Mouse (Mus musculus) MEL (cell line): ENCODE measurements around the gene Birc6. TPM values are rescaled to one million over a fixed set of nuclear protein-coding genes. Genes with fewer than 3 reads are reported as not detected.

ENCODE experiments used
- DNase-seq: peaks from one replicate; pipeline ENCODE4 v3.0.0; 2011; ENCODE audit warnings: low read depth, low spot score
- H3K27ac ChIP-seq: 2 replicates; pipeline ENCODE4 v1.5.1; 2012; ENCODE audit warnings: low read depth, mild to moderate bottlenecking, control low read depth, low read length, moderate library complexity; ENCODE audit not compliant: control insufficient read depth
- H3K27me3 ChIP-seq, 2 experiments: fragments of 150-350 bp in 1 of 2; sonication (generic) in 1 of 2; 2 replicates each; pipeline ENCODE4 v1.6.1; 2012; ENCODE audit warnings: low read length in 2 of 2, mild to moderate bottlenecking in 2 of 2, improper control_type of control experiment in 1 of 2, moderate library complexity in 1 of 2; ENCODE audit not compliant: insufficient read depth in 2 of 2, control insufficient read depth in 1 of 2
- H3K36me3 ChIP-seq, 2 experiments: 2 replicates each; pipeline ENCODE4 v1.6.1; 2012 to 2014; ENCODE audit warnings: low read length in 2 of 2, improper control_type of control experiment in 1 of 2, inconsistent platforms in 1 of 2, mild to moderate bottlenecking in 1 of 2; ENCODE audit not compliant: insufficient read depth in 2 of 2, control insufficient read depth in 1 of 2
- H3K4me1 ChIP-seq, 2 experiments: fragments of 150-350 bp in 1 of 2; sonication (generic) in 1 of 2; 2 replicates each; pipeline ENCODE4 v1.6.1; 2012; ENCODE audit warnings: low read length in 2 of 2, improper control_type of control experiment in 1 of 2, mild to moderate bottlenecking in 1 of 2; ENCODE audit not compliant: insufficient read depth in 2 of 2, control insufficient read depth in 1 of 2
- H3K4me3 ChIP-seq, 2 experiments: fragments of 150-350 bp in 1 of 2; sonication (generic) in 1 of 2; 2 replicates each; pipeline ENCODE4 v1.5.1; 2012; ENCODE audit warnings: low read depth in 2 of 2, low read length in 2 of 2, mild to moderate bottlenecking in 2 of 2, moderate library complexity in 2 of 2, control low read depth in 1 of 2, improper control_type of control experiment in 1 of 2; ENCODE audit not compliant: control insufficient read depth in 1 of 2, insufficient read depth in 1 of 2
- H3K79me2 ChIP-seq: 2 replicates; pipeline ENCODE4 v1.6.1; 2012; ENCODE audit warnings: mild to moderate bottlenecking, low read length, moderate library complexity; ENCODE audit not compliant: control insufficient read depth, poor library complexity, insufficient read depth
- H3K9ac ChIP-seq: 2 replicates; pipeline ENCODE4 v1.6.1; 2012; ENCODE audit warnings: low read depth, mild to moderate bottlenecking, control low read depth, low read length, moderate library complexity; ENCODE audit not compliant: control insufficient read depth, poor library complexity, severe bottlenecking
- H3K9me3 ChIP-seq: fragments of 150-350 bp; sonication (generic); replicated peaks from 2 replicates; pipeline ENCODE4 v1.6.1; 2012; ENCODE audit warnings: mild to moderate bottlenecking, low read length, improper control_type of control experiment, moderate library complexity; ENCODE audit not compliant: insufficient read depth
- CHD1 ChIP-seq: IDR thresholded peaks from 2 replicates; pipeline ENCODE4 v1.6.1; 2012; ENCODE audit warnings: low read depth, mild to moderate bottlenecking, inconsistent platforms, low read length, improper control_type of control experiment
- CHD2 ChIP-seq: IDR thresholded peaks from 2 replicates; pipeline ENCODE4 v1.6.1; 2011; ENCODE audit warnings: low read length, improper control_type of control experiment
- CTCF ChIP-seq, 3 experiments: IDR thresholded peaks in 2 of 3; conservative IDR thresholded peaks in 1 of 3; 2 replicates each; pipeline ENCODE4 v1.5.1; 2011 to 2012; ENCODE audit warnings: low read length in 3 of 3, low read depth in 2 of 3, mild to moderate bottlenecking in 2 of 3, improper control_type of control experiment in 1 of 3, inconsistent platforms in 1 of 3, mixed read lengths in 1 of 3, moderate library complexity in 1 of 3; ENCODE audit not compliant: control insufficient read depth in 1 of 3, insufficient read depth in 1 of 3, poor library complexity in 1 of 3, severe bottlenecking in 1 of 3
- ELF1 ChIP-seq: IDR thresholded peaks from 2 replicates; pipeline ENCODE4 v1.6.1; 2014; ENCODE audit warnings: low read depth, mild to moderate bottlenecking, inconsistent platforms, low read length, improper control_type of control experiment, moderate library complexity
- GATA1 ChIP-seq: IDR thresholded peaks from 2 replicates; pipeline ENCODE4 v1.6.1; 2011; ENCODE audit warnings: low read depth, low read length, improper control_type of control experiment
- MAFK ChIP-seq: IDR thresholded peaks from 2 replicates; pipeline ENCODE4 v1.6.1; 2011; ENCODE audit warnings: low read depth, mild to moderate bottlenecking, low read length, improper control_type of control experiment, borderline replicate concordance
- MAX ChIP-seq: IDR thresholded peaks from 2 replicates; pipeline ENCODE4 v1.6.1; 2011; ENCODE audit warnings: low read length, improper control_type of control experiment
- MAZ ChIP-seq: IDR thresholded peaks from 2 replicates; pipeline ENCODE4 v1.6.1; 2012; ENCODE audit warnings: low read depth, mild to moderate bottlenecking, inconsistent platforms, low read length, improper control_type of control experiment
- MEF2A ChIP-seq: IDR thresholded peaks from 2 replicates; pipeline ENCODE4 v1.6.1; 2014; ENCODE audit warnings: low read depth, mild to moderate bottlenecking, inconsistent platforms, low read length, improper control_type of control experiment; ENCODE audit not compliant: poor library complexity, insufficient replicate concordance, severe bottlenecking; ENCODE audit errors: extremely low read depth
- MYC ChIP-seq: IDR thresholded peaks from 2 replicates; pipeline ENCODE4 v1.6.1; 2011; ENCODE audit warnings: low read depth, mild to moderate bottlenecking, low read length, improper control_type of control experiment, moderate library complexity
- RCOR1 ChIP-seq: IDR thresholded peaks from 2 replicates; pipeline ENCODE4 v1.6.1; 2012; ENCODE audit warnings: low read depth, mild to moderate bottlenecking, inconsistent platforms, low read length, improper control_type of control experiment
- SIN3A ChIP-seq: IDR thresholded peaks from 2 replicates; pipeline ENCODE4 v1.6.1; 2012; ENCODE audit warnings: low read length, improper control_type of control experiment, inconsistent platforms
- TBP ChIP-seq: IDR thresholded peaks from 2 replicates; pipeline ENCODE4 v1.8.0; 2011; ENCODE audit warnings: low read depth, low read length, improper control_type of control experiment
- UBTF ChIP-seq: IDR thresholded peaks from 2 replicates; pipeline ENCODE4 v1.6.1; 2012; ENCODE audit warnings: low read depth, mild to moderate bottlenecking, inconsistent platforms, low read length, improper control_type of control experiment, moderate library complexity, borderline replicate concordance; ENCODE audit not compliant: insufficient read depth
- USF2 ChIP-seq, 2 experiments: IDR thresholded peaks; 2 replicates each; pipeline ENCODE4 v1.6.1; 2011 to 2012; ENCODE audit warnings: improper control_type of control experiment in 2 of 2, low read length in 2 of 2, borderline replicate concordance in 1 of 2, inconsistent platforms in 1 of 2, low read depth in 1 of 2, mild to moderate bottlenecking in 1 of 2; ENCODE audit not compliant: insufficient read depth in 1 of 2
- ZNF384 ChIP-seq: IDR thresholded peaks from 2 replicates; pipeline ENCODE4 v1.6.1; 2012; ENCODE audit warnings: low read depth, mild to moderate bottlenecking, inconsistent platforms, low read length, improper control_type of control experiment
- polyA plus RNA-seq, 2 experiments: library from polyadenylated mRNA; stranded (reverse) in 1 of 2; unstranded in 1 of 2; fragments of >175 nt in 1 of 2; fragments of >200 nt in 1 of 2; gene quantifications; 2 replicates each; pipeline versions ENCODE4 v1.2.1 to v1.2.4; 2012; ENCODE audit warnings: low replicate concordance in 2 of 2, low read depth in 1 of 2; ENCODE audit not compliant: insufficient read length in 2 of 2, insufficient read depth in 1 of 2, missing spikeins in 1 of 2
- total RNA-seq: library from RNA; depleted of rRNA; stranded (reverse); fragments of 300-350 nt; gene quantifications from 2 replicates; pipeline ENCODE4 v1.2.3, GENCODE M21; 2012

The Birc6 gene
- total and polyA plus RNA-seq, 3 experiments = 58.7 to 475 (median 67.3) TPM

DNA sequence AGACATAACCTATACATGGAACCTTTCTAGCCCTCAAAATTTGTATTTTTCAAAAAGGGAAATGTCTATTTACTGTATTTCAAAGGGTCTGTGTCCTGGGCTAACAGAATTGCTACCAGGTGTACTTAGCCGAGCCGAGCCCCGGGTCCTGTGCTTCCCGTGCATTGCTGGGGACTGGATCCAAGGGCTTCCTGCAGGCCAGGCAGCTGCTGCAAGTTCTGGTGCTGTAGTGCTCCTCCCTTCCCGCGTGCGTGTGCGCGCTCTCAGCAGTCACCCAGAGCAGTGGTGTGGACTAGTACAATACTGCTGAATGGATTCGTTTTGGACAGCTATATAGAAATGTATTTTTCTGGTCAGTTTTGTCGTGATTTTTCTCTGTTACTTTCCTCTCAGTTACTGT is 31.8 kb downstream of the Birc6 start:
- H3K27ac ChIP-seq = no peak overlapping the region
- no peaks in the 10 kb centered on the region for H3K9me3 ChIP-seq
- no peaks in the 10 kb centered on the region for H3K27me3 ChIP-seq
- H3K79me2 ChIP-seq = peaks cover 6% of the 10 kb centered on the region; the same call in 1 of the 2 replicates
- no peak for DNase-seq
- no peak overlapping the region for H3K9ac ChIP-seq
- H3K36me3 ChIP-seq = peaks cover 0 to 50% of the 10 kb centered on the region in 2 experiments; a peak in 2 of 4 replicates
- H3K4me1 ChIP-seq = no peaks in the 10 kb centered on the region
- no peak overlapping the region for H3K4me3 ChIP-seq
- TF ChIP-seq CHD1 (no peak), CTCF (IDR thresholded peaks at IDR 0.05 in 2 of 3, conservative IDR thresholded peaks at IDR 0.05 in 1 of 3; ENCODE audit: control insufficient read depth in 1 of 3, insufficient read depth in 1 of 3, low read depth in 2 of 3, low read length in 3 of 3, poor library complexity in 1 of 3, severe bottlenecking in 1 of 3) (no peak), MYC (no peak), MEF2A (no peak), MAFK (no peak), RCOR1 (no peak), UBTF (no peak), MAX (no peak), MAZ (no peak), USF2 (IDR thresholded peaks at IDR 0.05; ENCODE audit: borderline replicate concordance in 1 of 2, insufficient read depth in 1 of 2, low read depth in 1 of 2, low read length in 2 of 2) (no peak), GATA1 (no peak), ZNF384 (no peak), CHD2 (no peak)
- TF ChIP-seq, all 39 proteins: peak for 0

DNA sequence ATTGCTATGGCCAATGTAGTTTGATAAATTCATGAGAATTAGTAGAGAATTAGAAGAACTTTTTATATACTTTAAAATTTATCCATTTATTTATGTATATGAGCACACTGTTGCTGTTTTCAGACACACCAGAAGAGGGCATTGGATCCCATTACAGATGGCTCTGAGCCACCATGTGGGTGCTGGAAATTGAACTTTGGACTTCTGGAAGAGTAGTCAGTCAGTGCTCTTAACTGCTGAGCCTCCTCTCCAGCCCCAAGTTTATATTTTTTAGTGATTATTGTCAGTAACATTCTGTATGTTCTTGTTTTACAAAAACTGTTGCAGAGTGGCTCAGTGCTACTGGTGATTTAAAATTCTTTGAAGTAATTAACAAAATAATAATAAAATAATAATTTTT is 36.1 kb downstream of the Birc6 start:
- Histone ChIP-seq H3K4me1 (no peaks in the 10 kb centered on the region), H3K9me3 (no peaks in the 10 kb centered on the region), H3K27ac (no peak overlapping the region), H3K79me2 (0 out of 2 replicates have a peak, but pooled peaks cover 1% of the 10 kb centered on the region), H3K27me3 (no peaks in the 10 kb centered on the region), H3K36me3 (peaks cover 0 to 48% of the 10 kb centered on the region in 2 experiments; a peak in 3 of 4 replicates), H3K9ac (no peak overlapping the region), H3K4me3 (no peak overlapping the region)
- no peak for DNase-seq
- TF ChIP-seq ELF1 = no peak
- no peak for TF ChIP-seq SIN3A
- no peak for TF ChIP-seq USF2 (IDR thresholded peaks at IDR 0.05; ENCODE audit: borderline replicate concordance in 1 of 2, insufficient read depth in 1 of 2, low read depth in 1 of 2, low read length in 2 of 2)
- TF ChIP-seq MAFK = no peak
- no peak for TF ChIP-seq TBP
- TF ChIP-seq MYC = no peak
